8 mouse cellular contexts compared by ENCODE assay signal in the genomic region with DNA sequence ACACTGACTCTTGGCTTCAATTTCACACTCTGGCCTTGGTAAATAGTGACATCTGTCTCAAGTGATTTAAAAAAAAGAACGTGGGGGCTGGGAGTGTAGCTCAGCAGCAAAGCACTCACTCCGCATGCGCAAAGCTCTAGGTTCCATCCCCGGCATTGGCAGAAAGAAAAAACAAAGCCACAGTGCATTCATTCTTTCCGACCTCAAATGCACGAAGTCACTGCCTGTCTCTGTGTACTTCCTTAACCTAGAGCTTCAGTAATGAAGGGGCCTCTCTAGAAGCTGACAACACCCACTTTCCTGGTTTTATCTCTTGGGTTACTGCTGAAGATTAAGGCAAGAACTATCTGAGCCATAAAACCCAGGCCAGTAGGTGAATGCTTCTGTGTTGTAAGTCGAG. TPM values are rescaled to one million over a fixed set of nuclear protein-coding genes. Genes with fewer than 3 reads are reported as not detected.
DNase-seq lines count a peak whose midpoint lies in the region; ATAC-seq and TF ChIP-seq lines count a peak whose summit lies in the region.

No protein-coding gene starts in this region.

- H3K27me3 ChIP-seq in hindbrain, embryonic 15.5 days: no peaks in the 10 kb centered on the region
- no peaks in the 10 kb centered on the region for H3K27me3 ChIP-seq in hindbrain, embryonic 10.5 days (ENCODE audit: insufficient read depth, poor library complexity, severe bottlenecking)
- H3K27me3 ChIP-seq in ES-Bruce4 (ENCODE audit: control insufficient read depth, insufficient read depth, low read length, poor library complexity, severe bottlenecking): no peaks in the 10 kb centered on the region

- peak; percentile 40 for ATAC-seq in hindbrain, embryonic 15.5 days (ENCODE audit: low FRiP score, low read depth)

- TF ChIP-seq CTCF in ES-Bruce4 (IDR thresholded peaks at IDR 0.05; ENCODE audit: low read depth, low read length): no peak

- H3K4me3 ChIP-seq in hindbrain, embryonic 15.5 days: no peak overlapping the region
- H3K4me3 ChIP-seq in hindbrain, embryonic 10.5 days: no peak overlapping the region
- H3K4me3 ChIP-seq in ES-Bruce4 (ENCODE audit: low read depth, low read length): no peak overlapping the region

- 0 out of 2 replicates have a peak, but pooled peaks cover 12% of the 10 kb centered on the region for H3K36me3 ChIP-seq in hindbrain, embryonic 15.5 days
- H3K36me3 ChIP-seq in hindbrain, embryonic 10.5 days: peaks cover 53% of the 10 kb centered on the region
- peaks cover 23% of the 10 kb centered on the region for H3K36me3 ChIP-seq in ES-Bruce4 (ENCODE audit: control insufficient read depth, insufficient read depth, low read length, poor library complexity, severe bottlenecking)

- peak overlapping the region; percentile 58 for H3K27ac ChIP-seq in hindbrain, embryonic 15.5 days (replicated peaks)
- H3K27ac ChIP-seq in hindbrain, embryonic 10.5 days: no peak overlapping the region
- peak overlapping the region; percentile 99 for H3K27ac ChIP-seq in ES-Bruce4 (ENCODE audit: insufficient read depth, low read length)

- H3K4me1 ChIP-seq in hindbrain, embryonic 15.5 days (replicated peaks): peaks cover 10% of the 10 kb centered on the region; the same call in 1 of the 2 replicates
- H3K4me1 ChIP-seq in hindbrain, embryonic 10.5 days (replicated peaks): no peaks in the 10 kb centered on the region; the same call in 1 of the 2 replicates
- H3K4me1 ChIP-seq in ES-Bruce4 (ENCODE audit: control insufficient read depth, insufficient read depth, low read length): peaks cover 3% of the 10 kb centered on the region

- no peak overlapping the region for H3K9ac ChIP-seq in hindbrain, embryonic 15.5 days
- peak overlapping the region; percentile 13; the same call in 1 of the 2 replicates for H3K9ac ChIP-seq in ES-Bruce4 (ENCODE audit: low read depth, poor library complexity, severe bottlenecking)

- no peak for DNase-seq in hindbrain, embryonic 10.5 days (ENCODE audit: low spot score)
- peak; percentile 24 for DNase-seq in c-Kit-positive CD71-positive TER-119-negative erythroid progenitor cells, embryonic 14.5 days (ENCODE audit: low read depth)
- peak; percentile 26 to 46 for DNase-seq in layer of hippocampus, postnatal 10 days (ENCODE audit: low spot score in 2 of 2)
- no peak for DNase-seq in lung, postnatal 36 days
- no peak for DNase-seq in frontal cortex, postnatal 10 days (ENCODE audit: low spot score in 2 of 2)
- DNase-seq in testis, postnatal 10 days (ENCODE audit: low spot score): no peak

- TF ChIP-seq EP300 in ES-Bruce4 (IDR thresholded peaks at IDR 0.05; ENCODE audit: insufficient read depth, low read depth, low read length): 0 out of 2 replicates have a peak, but pooled peaks have one; percentile 45

- no peaks in the 10 kb centered on the region for H3K9me3 ChIP-seq in hindbrain, embryonic 15.5 days
- H3K9me3 ChIP-seq in hindbrain, embryonic 10.5 days: no peaks in the 10 kb centered on the region
- peaks cover 21% of the 10 kb centered on the region for H3K9me3 ChIP-seq in ES-Bruce4 (replicated peaks; ENCODE audit: control insufficient read depth, insufficient read depth, low read length, poor library complexity, severe bottlenecking)

- 44% methylated on average over 7 of the region's 7 CpGs for WGBS in hindbrain, embryonic 15.5 days
- 56% methylated on average over 7 of the region's 7 CpGs for WGBS in hindbrain, embryonic 10.5 days

- no peak overlapping the region for H3K4me2 ChIP-seq in hindbrain, embryonic 15.5 days

- no peak for TF ChIP-seq POLR2A in ES-Bruce4 (IDR thresholded peaks at IDR 0.05; ENCODE audit: insufficient read depth, low read length)

RNA-seq across cellular contexts. Expression of gene Nf2, which starts 45.4 kb away (rescaled TPM):
- polyA plus RNA-seq in hindbrain, embryonic 15.5 days (2015; fragmentation: Nextera tagmentation; extraction: Ambion mirVana): 66.8 and 72.3 TPM in 2 replicates
- polyA plus RNA-seq in hindbrain, embryonic 10.5 days (2016; fragmentation: Nextera tagmentation; extraction: Ambion mirVana): 58.6 and 61.1 TPM in 2 replicates
- polyA plus RNA-seq in ES-Bruce4 (2011; ENCODE audit: insufficient read depth, insufficient read length, low read depth, missing spikeins): 77.7 and 81.5 TPM in 2 replicates
- 100 to 1,000 TPM; 187 to 188 TPM for total RNA-seq in layer of hippocampus, postnatal 10 days (2021)

RNA-seq across cellular contexts. Expression of gene Cabp7, which starts 57.4 kb away (rescaled TPM):
- 2.3 and 2.7 TPM in 2 replicates for polyA plus RNA-seq in hindbrain, embryonic 15.5 days (2015; fragmentation: Nextera tagmentation; extraction: Ambion mirVana)
- polyA plus RNA-seq in hindbrain, embryonic 10.5 days (2016; fragmentation: Nextera tagmentation; extraction: Ambion mirVana): 0.61 and 1.4 TPM in 2 replicates
- 3.1 and 3.5 TPM in 2 replicates for polyA plus RNA-seq in ES-Bruce4 (2011; ENCODE audit: insufficient read depth, insufficient read length, low read depth, missing spikeins)
- total RNA-seq in layer of hippocampus, postnatal 10 days (2021): 10 to 100 TPM; 59.4 to 62.2 TPM

Comparison
In these comparisons a context has a peak if more than half of its experiments do, and no peak if none do; other contexts are left out.
1. DNase-seq: peak in c-Kit-positive CD71-positive TER-119-negative erythroid progenitor cells, embryonic 14.5 days (single experiment) and layer of hippocampus, postnatal 10 days (2 of 2); none in hindbrain, embryonic 10.5 days (single experiment), lung, postnatal 36 days (single experiment), frontal cortex, postnatal 10 days (0 of 2) and testis, postnatal 10 days (single experiment).